Mouse (Mus musculus): ENCODE data around the gene Tmem52.

DNA sequence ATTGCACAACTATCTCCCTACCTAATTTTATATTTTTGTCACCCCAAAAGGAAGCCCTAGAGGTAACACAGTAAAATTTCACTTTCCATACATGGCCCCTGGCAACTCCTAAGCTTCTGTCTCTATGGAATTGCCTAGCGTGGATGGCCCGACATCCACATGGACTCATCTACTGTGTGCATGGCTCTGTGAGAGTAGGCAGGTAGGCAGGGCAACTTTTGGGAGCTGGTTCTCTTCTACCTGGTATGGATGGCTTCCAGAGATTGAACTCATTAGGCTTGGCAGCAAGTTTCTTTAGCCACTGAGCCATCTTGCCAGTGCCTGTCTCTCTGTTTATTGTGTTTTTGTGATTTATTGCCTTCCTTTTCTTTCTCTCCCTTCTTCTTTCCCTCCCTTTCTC lies 45.9 kb downstream of the Tmem52 start:
- TF ChIP-seq CTCF (conservative IDR thresholded peaks at IDR 0.05; ENCODE audit: insufficient read depth, insufficient read length, low read depth, low read length), result no peak
- no peak for TF ChIP-seq POLR2A (IDR thresholded peaks at IDR 0.05; ENCODE audit: low read depth, low read length)

All from kidney, adult 2 months (tissue).